Mouse (Mus musculus): ENCODE data around the gene Gpkow. TPM values are rescaled to one million over a fixed set of nuclear protein-coding genes. Genes with fewer than 3 reads are reported as not detected.

Gene Gpkow
- polyA plus RNA-seq, 1 experiment from 2014 or later, result 45.6 TPM

Other genes with a start within 250 kb of the Gpkow start
- 0.11 and 0.30 TPM in 2 replicates for gene Foxp3, start 123.5 kb upstream of the Gpkow start, polyA plus RNA-seq (2015; fragmentation: Nextera tagmentation; extraction: Ambion mirVana)
- gene Ppp1r3f, start 122.8 kb upstream of the Gpkow start, polyA plus RNA-seq (2015; fragmentation: Nextera tagmentation; extraction: Ambion mirVana), result 4.3 and 5.1 TPM in 2 replicates
- 30.4 and 30.8 TPM in 2 replicates for gene Ccdc22, start 91.6 kb upstream of the Gpkow start, polyA plus RNA-seq (2015; fragmentation: Nextera tagmentation; extraction: Ambion mirVana)
- 0.17 TPM in 1 of 2 replicates, not detected in the other for gene Cacna1f, start 90.0 kb upstream of the Gpkow start, polyA plus RNA-seq (2015; fragmentation: Nextera tagmentation; extraction: Ambion mirVana)
- gene Syp, start 58.7 kb upstream of the Gpkow start, polyA plus RNA-seq (2015; fragmentation: Nextera tagmentation; extraction: Ambion mirVana), result 87.9 and 88.4 TPM in 2 replicates
- gene Prickle3, start 39.9 kb upstream of the Gpkow start, polyA plus RNA-seq (2015; fragmentation: Nextera tagmentation; extraction: Ambion mirVana), result 1.1 and 1.2 TPM in 2 replicates
- gene Plp2, start 25.7 kb upstream of the Gpkow start, polyA plus RNA-seq (2015; fragmentation: Nextera tagmentation; extraction: Ambion mirVana), result 20.3 and 22.2 TPM in 2 replicates
- gene Magix, start 15.9 kb upstream of the Gpkow start, polyA plus RNA-seq (2015; fragmentation: Nextera tagmentation; extraction: Ambion mirVana), result 0.06 and 0.09 TPM in 2 replicates
- gene Wdr45, start 17.2 kb downstream of the Gpkow start, polyA plus RNA-seq (2015; fragmentation: Nextera tagmentation; extraction: Ambion mirVana), result 31.8 and 34.9 TPM in 2 replicates
- not detected in 2 replicates for gene Gm45208, start 25.1 kb downstream of the Gpkow start, polyA plus RNA-seq (2015; fragmentation: Nextera tagmentation; extraction: Ambion mirVana)
- gene Praf2, start 31.3 kb downstream of the Gpkow start, polyA plus RNA-seq (2015; fragmentation: Nextera tagmentation; extraction: Ambion mirVana), result 110 and 111 TPM in 2 replicates
- 46.0 and 51.0 TPM in 2 replicates for gene Ccdc120, start 53.8 kb downstream of the Gpkow start, polyA plus RNA-seq (2015; fragmentation: Nextera tagmentation; extraction: Ambion mirVana)
- 25.3 and 30.4 TPM in 2 replicates for gene Tfe3, start 65.4 kb downstream of the Gpkow start, polyA plus RNA-seq (2015; fragmentation: Nextera tagmentation; extraction: Ambion mirVana)
- 76.5 and 81.7 TPM in 2 replicates for gene Gripap1, start 92.6 kb downstream of the Gpkow start, polyA plus RNA-seq (2015; fragmentation: Nextera tagmentation; extraction: Ambion mirVana)
- 1.4 and 2.1 TPM in 2 replicates for gene Kcnd1, start 125.2 kb downstream of the Gpkow start, polyA plus RNA-seq (2015; fragmentation: Nextera tagmentation; extraction: Ambion mirVana)
- gene Otud5, start 144.2 kb downstream of the Gpkow start, polyA plus RNA-seq (2015; fragmentation: Nextera tagmentation; extraction: Ambion mirVana), result 46.4 and 53.2 TPM in 2 replicates
- 20.8 and 21.9 TPM in 2 replicates for gene Pim2, start 181.1 kb downstream of the Gpkow start, polyA plus RNA-seq (2015; fragmentation: Nextera tagmentation; extraction: Ambion mirVana)
- 34.6 and 41.5 TPM in 2 replicates for gene Slc35a2, start 186.9 kb downstream of the Gpkow start, polyA plus RNA-seq (2015; fragmentation: Nextera tagmentation; extraction: Ambion mirVana)
- gene Pqbp1, start 202.1 kb downstream of the Gpkow start, polyA plus RNA-seq (2015; fragmentation: Nextera tagmentation; extraction: Ambion mirVana), result 216 and 236 TPM in 2 replicates
- 171 and 173 TPM in 2 replicates for gene Timm17b, start 202.2 kb downstream of the Gpkow start, polyA plus RNA-seq (2015; fragmentation: Nextera tagmentation; extraction: Ambion mirVana)
- not detected in 2 replicates for gene Gm10491, start 210.7 kb downstream of the Gpkow start, polyA plus RNA-seq (2015; fragmentation: Nextera tagmentation; extraction: Ambion mirVana)
- not detected in 2 replicates for gene Gm10490, start 212.4 kb downstream of the Gpkow start, polyA plus RNA-seq (2015; fragmentation: Nextera tagmentation; extraction: Ambion mirVana)
- 164 and 172 TPM in 2 replicates for gene Pcsk1n, start 222.7 kb downstream of the Gpkow start, polyA plus RNA-seq (2015; fragmentation: Nextera tagmentation; extraction: Ambion mirVana)
- gene Eras, start 231.5 kb downstream of the Gpkow start, polyA plus RNA-seq (2015; fragmentation: Nextera tagmentation; extraction: Ambion mirVana), result 0.24 TPM in 1 of 2 replicates, not detected in the other

All from midbrain, embryonic 13.5 days (tissue).